Mouse (Mus musculus): ENCODE measurements around the gene Jdp2. TPM values are rescaled to one million over a fixed set of nuclear protein-coding genes. Genes with fewer than 3 reads are reported as not detected.

Gene Jdp2
- total RNA-seq, 2 experiments from 2014 or later: 66.6 to 75.2 TPM

DNA sequence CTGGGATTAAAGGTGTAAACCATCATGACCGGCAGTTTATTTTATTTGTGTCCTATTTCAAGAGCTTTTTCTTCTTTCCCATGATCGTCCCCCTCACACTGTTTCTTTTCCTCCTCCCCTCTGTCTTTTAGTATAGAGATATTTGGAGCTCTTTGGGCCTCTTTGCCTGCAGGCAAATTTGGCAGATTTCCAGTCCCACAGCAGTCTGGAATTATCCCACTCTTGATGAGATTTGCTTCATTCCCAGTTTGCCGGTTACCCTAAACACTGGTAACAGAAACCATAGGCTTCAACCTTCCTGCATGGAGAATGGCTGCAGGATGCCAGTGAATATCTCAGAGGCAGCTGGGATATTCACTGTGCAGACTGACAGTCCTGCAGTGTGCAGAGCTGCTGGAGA is 69.9 kb downstream of the Jdp2 start:
- intact Hi-C loops (cut with DNase I): no loop called here
- DNase-seq (ENCODE audit: low spot score in 2 of 2): no peak

DNA sequence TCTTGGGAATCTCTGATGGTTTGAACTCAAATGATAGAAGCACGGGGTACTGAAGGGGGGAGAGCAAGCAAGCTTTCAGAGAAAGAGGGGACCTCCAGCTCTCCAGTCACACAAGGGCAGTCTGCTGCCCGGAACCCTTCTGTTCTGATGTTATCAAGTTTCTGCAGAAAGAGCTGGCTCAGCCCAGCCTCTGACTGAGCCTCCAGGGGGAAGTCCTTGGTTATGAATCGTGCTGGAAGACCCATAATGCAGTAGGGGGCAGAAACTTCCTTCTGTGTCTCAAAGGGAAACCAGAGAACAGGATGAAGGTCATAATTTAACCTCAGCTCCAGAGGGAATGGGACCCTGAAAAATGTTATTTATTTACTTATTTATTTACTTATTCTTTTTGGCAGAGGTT is 71.3 kb downstream of the Jdp2 start:
- DNase-seq (ENCODE audit: low spot score in 2 of 2): no peak
- intact Hi-C loops (cut with DNase I): no loop called here

DNA sequence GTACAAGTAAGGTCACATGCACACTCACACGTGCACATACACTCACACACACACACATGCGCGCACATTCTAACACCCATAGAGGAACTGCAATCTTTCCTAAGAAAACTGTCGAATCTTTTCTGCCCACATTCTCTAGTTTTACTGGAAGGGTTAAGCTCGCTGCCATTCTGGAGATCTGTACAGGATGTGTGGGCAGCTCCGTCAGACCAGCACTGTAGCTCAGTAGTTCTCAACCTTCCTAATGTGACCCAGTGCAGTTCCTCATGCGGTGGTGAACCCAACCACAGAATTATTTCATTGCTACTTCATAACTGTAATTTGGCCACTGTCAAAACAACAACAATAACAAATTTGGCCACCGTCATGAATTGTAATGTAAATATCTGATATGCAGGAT is 75.1 kb downstream of the Jdp2 start:
- no peak for DNase-seq (ENCODE audit: low spot score in 2 of 2)

DNA sequence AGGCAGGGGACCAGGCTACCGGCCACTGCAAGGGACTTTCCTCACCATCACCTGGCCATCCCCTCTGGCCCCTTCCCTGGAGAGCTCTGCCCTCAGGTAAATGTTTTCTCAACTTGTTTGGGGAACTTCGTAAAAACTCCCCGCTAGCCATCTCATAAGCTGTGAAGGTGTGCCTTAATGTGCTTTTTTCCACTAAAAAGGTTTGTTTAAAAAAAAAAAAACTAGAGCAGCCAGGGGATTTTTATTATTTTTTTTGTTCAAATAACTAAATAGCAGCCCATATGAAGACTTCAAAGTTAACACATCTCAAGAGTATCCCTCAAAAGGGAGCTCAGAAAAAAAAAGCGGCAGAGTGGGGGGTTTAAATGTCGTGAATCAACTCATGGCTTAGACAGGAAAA is 80.3 kb downstream of the Jdp2 start:
- DNase-seq (ENCODE audit: low spot score in 2 of 2): no peak
- intact Hi-C loops (cut with DNase I): no loop called here

More for the DNA sequence above, 75.1 kb downstream of the Jdp2 start:
- intact Hi-C loops (cut with DNase I): no loop called here

DNA sequence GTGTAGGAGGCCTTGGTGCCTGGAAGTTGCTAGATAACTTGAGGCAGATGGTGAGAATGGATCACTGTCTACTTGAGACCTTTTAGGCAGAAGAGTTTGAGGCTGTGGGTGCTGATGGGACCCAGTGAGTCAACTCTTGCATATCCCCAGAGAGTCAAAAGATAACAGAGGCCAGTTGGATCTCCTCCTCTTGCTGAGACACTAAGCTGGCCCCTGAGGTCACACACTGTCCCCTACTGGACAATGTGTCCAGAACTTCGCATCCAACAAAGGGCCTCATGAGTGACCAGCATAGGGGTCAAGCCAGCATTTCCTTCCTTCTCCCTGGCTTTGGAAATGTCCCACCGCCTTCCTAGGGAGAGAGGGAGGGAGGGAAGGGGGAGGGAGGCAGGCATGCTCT is 81.0 kb downstream of the Jdp2 start:
- intact Hi-C loops (cut with DNase I): no loop called here
- DNase-seq (ENCODE audit: low spot score in 2 of 2): no peak

DNA sequence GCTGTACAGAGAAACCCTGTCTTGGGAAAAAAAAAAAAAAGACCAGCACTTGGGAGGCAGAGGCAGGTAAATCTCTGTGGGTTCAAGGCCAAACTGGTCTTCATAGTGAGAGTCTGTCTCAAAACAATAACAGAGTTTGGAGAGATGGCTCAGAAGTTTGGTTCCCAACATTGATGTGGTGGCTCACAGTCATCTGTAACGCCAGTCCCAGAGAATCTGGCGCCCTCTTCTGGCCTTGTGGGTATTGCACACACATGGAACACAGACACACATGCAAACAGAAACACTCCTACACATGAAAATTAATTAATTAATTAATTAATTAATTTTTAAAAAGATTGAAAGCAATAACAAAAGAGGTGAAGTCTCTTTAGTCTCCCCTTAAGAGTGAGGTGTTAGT is 83.5 kb downstream of the Jdp2 start:
- intact Hi-C loops (cut with DNase I): no loop called here
- no peak for DNase-seq (ENCODE audit: low spot score in 2 of 2)

DNA sequence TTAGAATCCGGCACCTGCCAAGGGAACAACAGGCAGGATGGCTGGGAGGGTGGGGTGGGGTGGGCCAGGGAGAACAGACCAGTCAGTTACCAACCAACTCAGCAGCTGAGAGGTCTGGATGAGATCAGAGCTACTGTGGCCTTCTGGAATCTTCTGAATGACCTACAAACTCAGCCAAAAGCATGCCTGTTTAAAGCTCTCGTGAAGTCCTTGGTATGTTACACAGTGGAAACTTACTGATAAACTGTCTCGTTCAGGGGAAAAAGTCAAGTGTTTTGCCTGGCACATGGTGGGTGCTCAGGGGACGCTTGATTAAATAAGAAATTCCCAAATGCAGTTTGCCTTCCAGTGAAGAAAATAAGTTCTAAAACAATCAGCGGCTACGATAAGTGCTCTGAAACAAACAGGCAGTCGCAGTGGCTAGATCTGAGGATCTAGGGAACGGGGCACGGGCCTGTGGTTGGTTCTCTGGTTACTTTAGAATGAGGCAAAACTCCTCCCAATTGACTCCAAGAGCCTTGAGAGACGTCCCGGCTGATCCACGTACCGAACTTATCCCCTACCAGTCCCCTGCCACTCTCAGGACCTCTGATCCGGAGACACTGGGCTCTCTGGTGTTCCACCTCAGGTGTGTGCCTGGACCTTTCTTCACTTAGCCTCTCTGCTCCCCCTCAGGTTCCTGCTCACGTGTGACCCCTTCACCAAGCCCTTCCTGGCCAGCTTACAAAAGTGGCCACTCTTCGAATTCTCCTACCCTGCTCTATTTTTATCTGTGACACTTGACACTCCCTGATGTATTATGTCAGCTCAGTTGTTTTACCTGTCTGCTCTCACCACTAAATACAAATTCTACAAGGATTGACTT is 85.8 kb downstream of the Jdp2 start:
- DNase-seq (ENCODE audit: low spot score in 2 of 2): no peak
- intact Hi-C loops (cut with DNase I): no loop called here

DNA sequence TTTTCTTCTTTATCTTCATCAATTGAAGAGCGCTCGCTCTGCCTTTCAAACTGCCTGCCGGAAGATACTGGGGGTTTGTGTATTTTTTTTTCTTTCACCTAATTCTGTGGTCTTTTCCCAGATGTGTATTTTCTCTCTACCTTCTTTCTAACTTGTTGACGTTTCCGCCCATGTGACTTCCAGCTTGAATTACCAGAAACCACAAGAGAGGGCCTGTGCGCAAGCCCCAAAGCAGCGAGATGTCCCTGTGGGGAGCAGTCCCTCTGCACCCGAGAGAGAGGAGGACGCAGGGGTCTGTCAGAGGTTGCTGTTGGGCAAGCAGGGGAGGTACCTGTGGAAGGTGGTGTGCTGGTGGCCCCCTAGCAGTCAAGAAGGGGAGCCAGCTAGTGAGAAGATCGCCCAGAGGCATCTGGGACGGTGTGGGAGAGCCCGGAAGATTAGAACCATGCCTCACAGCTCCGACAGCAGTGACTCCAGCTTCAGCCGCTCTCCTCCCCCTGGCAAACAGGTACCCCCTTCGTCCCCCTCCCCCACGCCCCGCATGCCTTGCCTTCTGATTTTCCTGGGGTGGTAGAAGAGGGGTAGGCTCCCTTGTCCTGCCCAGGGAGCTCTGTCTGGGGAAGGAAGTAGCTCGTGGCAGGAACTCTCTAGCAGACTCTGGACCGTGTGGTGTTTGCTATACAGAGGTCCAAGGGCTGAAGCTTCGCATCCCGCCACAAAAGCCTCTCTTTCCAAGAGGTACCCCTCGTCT is 87.8 kb downstream of the Jdp2 start, which contains the start of gene Batf:
Gene Batf (plus strand): TSS at position 204 of the 751 bp plus-strand sequence.
- DNase-seq (ENCODE audit: low spot score in 2 of 2): no peak

DNA sequence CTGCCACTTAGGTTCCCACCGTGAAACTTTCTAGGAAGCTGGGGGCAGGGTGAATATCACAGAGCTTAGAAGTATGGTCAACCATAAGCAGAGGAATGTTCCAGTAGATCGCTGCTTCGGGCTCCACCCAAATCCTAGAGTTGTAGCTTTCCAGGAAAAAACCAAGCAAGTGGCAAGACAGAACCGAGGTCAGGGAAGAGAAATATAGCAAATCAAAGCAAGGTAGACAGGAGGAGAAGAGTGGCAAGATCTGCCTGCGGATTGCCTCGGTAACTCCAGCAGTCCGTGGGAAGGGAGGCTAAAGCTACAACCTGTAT is 88.3 kb downstream of the Jdp2 start:
- intact Hi-C loops (cut with DNase I): no loop called here
- DNase-seq (ENCODE audit: low spot score in 2 of 2): no peak

More for the DNA sequence above, 87.8 kb downstream of the Jdp2 start, which contains the start of gene Batf:
- intact Hi-C loops (cut with DNase I): no loop called here

DNA sequence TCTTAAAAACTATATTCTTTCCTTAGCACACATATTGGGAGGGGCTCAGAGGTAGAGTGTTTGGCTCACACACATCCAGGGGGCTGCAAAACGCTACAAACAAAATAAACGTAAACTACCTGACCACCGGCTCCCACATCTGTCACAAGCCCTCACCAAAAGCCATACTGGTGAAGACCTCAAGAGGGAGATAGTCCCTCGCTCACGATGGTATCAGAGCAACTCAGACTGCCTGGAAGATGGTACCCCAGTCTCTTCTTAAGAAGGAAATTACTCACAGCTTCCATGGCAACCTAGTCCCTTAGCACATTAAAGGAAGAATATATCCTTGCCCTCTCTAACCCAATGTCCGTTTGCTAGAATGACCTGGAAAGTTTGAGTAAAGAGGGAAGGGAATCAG is 89.0 kb downstream of the Jdp2 start:
- DNase-seq (ENCODE audit: low spot score in 2 of 2): no peak
- intact Hi-C loops (cut with DNase I): no loop called here

Other genes with a start within 250 kb of the Jdp2 start
- 100 to 1,000 TPM; 164 to 171 TPM for gene Tmed10, start 224.2 kb upstream of the Jdp2 start, total RNA-seq (2021)
- gene Fos, start 125.1 kb upstream of the Jdp2 start, total RNA-seq (2021): 10 to 100 TPM; 47.2 to 55.9 TPM
- gene Batf, start 87.6 kb downstream of the Jdp2 start, total RNA-seq (2021): under 1 TPM; 0.71 to 0.78 TPM
- 1 to 10 TPM; 2.6 TPM for gene Flvcr2, start 147.5 kb downstream of the Jdp2 start, total RNA-seq (2021)
- gene Erg28, start 225.5 kb downstream of the Jdp2 start, total RNA-seq (2021): 10 to 100 TPM; 53.6 to 55.4 TPM
- 10 to 100 TPM; 41.1 to 44.6 TPM for gene Ttll5, start 225.6 kb downstream of the Jdp2 start, total RNA-seq (2021)